Mouse (Mus musculus) kidney, adult 9 months (tissue): ENCODE data around the gene Sfxn2.
A peak's percentile ranks its signal among the peaks of the same experiment; 100 is the strongest.
"Not testable (repeated sequence)": the region's sequence is repeated elsewhere in the genome, so short reads cannot be mapped to it uniquely, and the experiment has no call there.

Experiments
- DNase-seq: peaks from one replicate; pipeline ENCODE4 v3.0.0; 2022

The Sfxn2 gene

GRCm38 (mm10) chr19:46547565-46547964 lies 25.6 kb upstream of the Sfxn2 start:
- no peak for DNase-seq

- no peak for DNase-seq
Measured at GRCm38 (mm10) chr19:46548110-46548509, 25.1 kb upstream of the Sfxn2 start.

- DNase-seq, result no peak
Measured at GRCm38 (mm10) chr19:46550385-46550784, 22.8 kb upstream of the Sfxn2 start.

- no peak for DNase-seq
Measured at GRCm38 (mm10) chr19:46552496-46552895, 20.7 kb upstream of the Sfxn2 start.

GRCm38 (mm10) chr19:46553541-46553955 lies 19.6 kb upstream of the Sfxn2 start:
- DNase-seq, result no peak

- DNase-seq, result no peak
Measured at GRCm38 (mm10) chr19:46558009-46558408, 15.2 kb upstream of the Sfxn2 start.

DNA sequence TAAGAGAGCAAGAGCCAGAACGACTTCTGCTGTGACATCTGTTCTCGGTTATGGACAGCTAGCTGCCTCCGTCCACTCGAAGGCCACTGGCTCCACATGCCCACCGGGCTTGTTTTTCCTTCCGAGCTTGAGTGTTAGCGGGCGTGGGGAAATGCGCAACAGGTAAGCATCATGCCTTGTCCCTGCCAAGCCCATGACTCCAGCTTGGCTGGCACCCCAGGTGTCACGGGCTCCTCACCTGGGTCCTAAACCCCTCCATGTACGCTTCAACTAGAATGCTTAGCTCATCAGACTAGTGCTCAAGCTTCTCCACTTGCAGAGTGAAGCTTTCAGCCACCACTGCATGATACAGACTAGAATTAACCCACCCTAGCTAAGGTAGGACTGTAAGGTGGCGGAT lies 14.5 kb upstream of the Sfxn2 start:
- peak; percentile 50 for DNase-seq

- peak; percentile 79 for DNase-seq
Measured at GRCm38 (mm10) chr19:46562132-46562531, 11.0 kb upstream of the Sfxn2 start.

- DNase-seq, result no peak
Measured at GRCm38 (mm10) chr19:46562581-46563515, 10.3 kb upstream of the Sfxn2 start.

- no peak for DNase-seq
Measured at GRCm38 (mm10) chr19:46563603-46564002, 9.6 kb upstream of the Sfxn2 start.

- DNase-seq, result no peak
Measured at GRCm38 (mm10) chr19:46564043-46564462, 9.1 kb upstream of the Sfxn2 start.

DNA sequence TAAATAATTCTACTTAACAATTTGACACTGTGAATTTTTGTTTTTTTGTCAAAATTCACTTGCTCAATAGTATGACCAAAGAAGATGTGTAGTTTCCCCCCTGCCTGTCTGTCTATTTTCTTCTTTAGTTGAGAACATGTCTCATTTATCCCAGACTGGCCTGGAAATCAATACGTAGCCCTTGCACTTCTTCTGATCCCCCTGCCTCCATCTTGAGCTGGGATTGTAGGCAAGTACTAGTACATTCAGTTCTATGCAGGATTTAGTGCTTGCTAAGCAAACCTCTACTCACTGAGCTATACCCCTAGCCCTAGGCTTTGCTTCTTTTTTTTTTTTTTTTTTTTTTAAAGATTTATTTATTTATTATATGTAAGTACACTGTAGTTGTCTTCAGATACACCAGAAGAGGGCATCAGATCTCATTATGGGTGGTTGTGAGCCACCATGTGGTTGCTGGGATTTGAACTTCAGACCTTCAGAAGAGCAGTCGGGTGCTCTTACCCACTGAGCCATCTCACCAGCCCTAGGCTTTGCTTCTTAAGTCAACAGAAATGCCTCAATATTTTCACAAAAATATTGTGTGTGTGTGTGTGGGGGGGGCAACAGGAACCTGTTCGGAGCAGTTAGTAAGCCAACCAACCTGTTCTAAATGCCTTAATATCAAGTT lies 1.8 kb upstream of the Sfxn2 start:
- DNase-seq, result not testable (repeated sequence)

- DNase-seq, result no peak
Measured at GRCm38 (mm10) chr19:46571878-46572244, 1.3 kb upstream of the Sfxn2 start.

GRCm38 (mm10) chr19:46572548-46572947 lies 617 bp upstream of the Sfxn2 start:
- DNase-seq, result no peak

DNA sequence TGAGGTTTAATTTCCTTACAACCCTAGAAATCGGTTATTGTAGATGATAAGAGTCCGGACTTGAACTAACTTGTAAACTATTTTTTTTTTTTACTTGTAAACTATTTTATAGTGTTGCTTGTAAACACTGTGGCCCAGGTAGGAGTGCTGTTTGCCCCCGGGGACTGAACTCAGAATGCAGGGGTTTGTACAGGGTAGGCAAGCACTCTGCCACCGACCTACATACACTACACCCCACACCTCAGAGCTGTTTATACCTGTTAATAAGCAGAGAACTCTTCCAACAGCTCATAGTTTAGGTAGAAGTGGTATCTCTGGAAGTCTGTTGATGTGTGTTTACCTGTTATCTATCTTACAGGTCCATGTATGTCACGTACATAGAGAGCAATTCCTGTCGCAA lies 825 bp downstream of the Sfxn2 start:
- DNase-seq, result no peak

DNA sequence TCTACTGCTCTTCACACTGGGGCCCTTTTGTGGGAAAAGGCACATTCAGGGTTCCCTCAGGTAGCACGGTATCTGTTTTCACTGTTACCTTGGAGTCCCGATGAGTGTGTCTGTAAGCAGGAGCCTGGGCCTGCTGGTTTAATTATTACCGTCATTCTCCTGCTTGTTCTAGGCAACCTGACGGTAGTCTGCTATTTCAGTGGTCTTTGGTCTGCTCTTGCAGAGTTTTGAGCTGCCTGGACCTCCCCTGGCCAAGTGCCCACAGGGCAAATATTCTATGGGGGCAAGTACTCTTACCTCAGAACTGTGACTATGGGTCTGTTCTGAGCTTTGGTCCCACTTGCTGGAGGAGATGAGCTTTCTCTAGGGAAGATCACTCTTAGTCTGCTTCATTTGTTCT lies 2.0 kb downstream of the Sfxn2 start:
- DNase-seq, result peak; percentile 84

DNA sequence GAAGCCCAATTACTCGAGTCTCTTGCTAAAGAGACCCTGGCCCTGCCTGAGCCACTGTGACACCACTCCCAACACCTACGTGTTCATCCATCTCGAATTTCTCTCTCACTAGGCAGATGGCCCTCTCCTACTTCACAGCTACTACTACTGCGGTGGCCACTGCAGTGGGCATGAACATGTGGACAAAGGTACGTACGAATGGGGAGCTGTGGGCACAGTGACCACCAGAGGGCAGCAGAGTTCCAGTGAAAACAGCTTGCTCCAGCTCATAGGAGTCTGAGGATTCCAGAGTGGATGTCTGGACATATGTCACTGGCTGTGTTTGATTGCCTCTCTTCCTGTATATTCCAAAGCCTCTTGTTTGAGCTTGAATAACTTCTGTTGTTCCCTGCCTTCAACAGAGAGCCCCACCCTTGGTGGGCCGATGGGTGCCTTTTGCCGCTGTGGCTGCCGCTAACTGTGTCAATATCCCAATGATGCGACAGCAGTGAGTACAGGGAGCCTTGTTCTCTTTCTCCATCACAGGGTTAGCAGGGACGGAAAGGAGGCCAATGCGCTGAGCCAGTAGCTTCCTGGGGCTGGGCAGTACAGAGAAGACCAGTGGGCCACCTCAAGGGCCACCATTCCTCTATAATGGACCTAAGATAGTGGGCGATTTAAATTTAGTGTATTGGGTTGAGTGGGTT lies 14.8 kb downstream of the Sfxn2 start:
- peak; percentile 88 for DNase-seq

GRCm38 (mm10) chr19:46591575-46591974 lies 18.4 kb downstream of the Sfxn2 start:
- DNase-seq, result no peak

DNA sequence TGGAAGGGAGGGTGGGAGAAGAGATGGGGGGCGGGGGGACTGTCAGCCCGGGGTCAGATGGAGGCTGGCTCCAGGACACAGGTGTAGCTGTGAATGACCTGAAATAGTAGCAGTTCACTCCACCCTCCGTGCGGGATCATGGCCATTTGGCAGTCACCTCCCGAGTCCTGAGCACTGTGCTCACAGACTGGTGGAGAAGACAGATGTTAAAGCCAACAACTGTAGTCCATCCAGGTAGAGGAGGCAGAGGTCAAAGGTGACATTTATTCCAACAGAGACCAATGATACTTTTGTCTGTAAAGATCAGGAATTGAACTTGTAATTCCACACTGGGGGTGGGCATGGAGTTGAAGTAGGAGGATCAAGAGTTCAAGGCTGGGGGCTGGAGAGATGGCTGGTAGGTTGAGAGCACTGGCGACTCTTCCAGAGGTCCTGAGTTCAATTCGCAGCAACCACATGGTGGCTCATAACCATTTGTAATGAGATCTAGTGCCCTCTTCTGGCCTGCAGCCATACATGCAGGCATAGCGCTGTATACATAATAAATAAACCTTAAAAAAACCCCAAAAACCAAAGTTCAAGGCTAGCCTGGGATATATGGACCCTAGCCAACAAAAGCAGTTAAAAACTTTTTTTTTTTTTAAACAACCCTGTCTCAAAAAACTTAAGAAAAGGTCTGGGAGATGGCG lies 19.7 kb downstream of the Sfxn2 start:
- no peak for DNase-seq

- DNase-seq, result no peak
Measured at GRCm38 (mm10) chr19:46598187-46598586, 25.0 kb downstream of the Sfxn2 start.

GRCm38 (mm10) chr19:46598720-46599252 lies 25.6 kb downstream of the Sfxn2 start, which contains the start of gene Wbp1l:
TSS of gene Wbp1l (plus strand) at chr19:46599084.
- peak; percentile 100 for DNase-seq
